8 mouse cellular contexts compared by ENCODE assay signal in the genomic region with DNA sequence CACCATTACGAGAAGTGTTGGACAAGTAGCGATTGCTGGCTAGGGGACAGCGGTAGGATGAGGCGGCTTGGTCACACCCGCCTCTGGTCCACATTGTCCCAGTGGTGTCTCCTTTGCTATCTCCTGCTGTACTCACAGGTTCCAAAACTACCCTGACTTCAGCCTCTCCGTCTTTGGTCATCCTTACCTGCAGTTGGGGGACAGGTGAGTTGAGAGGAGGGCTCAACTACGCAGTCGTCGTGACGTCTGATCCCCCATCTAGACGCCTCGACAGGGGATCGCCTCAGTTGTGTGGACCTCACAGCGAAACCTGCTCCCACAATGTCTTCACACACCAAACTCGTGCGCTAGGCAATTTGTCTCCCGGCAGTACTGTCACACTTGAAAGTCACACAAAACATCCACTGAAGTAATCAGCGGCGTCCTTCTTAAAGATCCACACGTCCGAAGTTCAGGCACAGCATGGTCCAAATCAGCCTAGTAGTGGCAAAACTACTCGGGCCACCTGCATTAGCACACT. TPM values are rescaled to one million over a fixed set of nuclear protein-coding genes. Genes with fewer than 3 reads are reported as not detected.
DNase-seq lines count a peak whose midpoint lies in the region; ATAC-seq and TF ChIP-seq lines count a peak whose summit lies in the region.

No protein-coding gene starts in this region.

- H3K4me1 ChIP-seq in testis, adult 2 months (ENCODE audit: control insufficient read depth, insufficient read depth, low read length), result peaks cover 5% of the 10 kb centered on the region
- H3K4me1 ChIP-seq in liver, embryonic 12.5 days, result peaks cover 48% of the 10 kb centered on the region
- H3K4me1 ChIP-seq in stomach, postnatal 0 days (replicated peaks; ENCODE audit: control insufficient read depth, insufficient read depth), result 0 out of 2 replicates have a peak, but pooled peaks cover 3% of the 10 kb centered on the region

- 0 out of 2 replicates have a peak, but pooled peaks cover 4% of the 10 kb centered on the region for H3K9me3 ChIP-seq in liver, embryonic 12.5 days (replicated peaks)
- no peaks in the 10 kb centered on the region for H3K9me3 ChIP-seq in stomach, postnatal 0 days (ENCODE audit: control insufficient read depth, low read length)

- peak; percentile 42 for DNase-seq in embryo, embryonic 10 days (ENCODE audit: low spot score)
- no peak for DNase-seq in embryo, embryonic 9.5 days (ENCODE audit: extremely low spot score)
- DNase-seq in testis, postnatal 10 days (ENCODE audit: low spot score), result no peak
- no peak for DNase-seq in stomach, postnatal 0 days (ENCODE audit: low spot score)
- DNase-seq in cerebellum, postnatal 25 days, result no peak
- no peak for DNase-seq in cerebellum, postnatal 36 days

- 6% methylated on average over 22 of the region's 22 CpGs for WGBS in liver, embryonic 12.5 days (ENCODE audit: insufficient replicate concordance)
- WGBS in stomach, postnatal 0 days, result 11% methylated on average over 22 of the region's 22 CpGs

- H3K4me3 ChIP-seq in testis, adult 2 months (ENCODE audit: control insufficient read depth, low read depth, low read length), result peak overlapping the region; percentile 44; the same call in 1 of the 2 replicates
- H3K4me3 ChIP-seq in liver, embryonic 12.5 days, result peak overlapping the region; percentile 55
- peak overlapping the region; percentile 32 for H3K4me3 ChIP-seq in stomach, postnatal 0 days (ENCODE audit: low read depth, low read length)

- no peak for ATAC-seq in liver, embryonic 12.5 days
- ATAC-seq in stomach, postnatal 0 days (ENCODE audit: low FRiP score, low TSS enrichment), result no peak

- H3K36me3 ChIP-seq in testis, adult 2 months (ENCODE audit: control insufficient read depth, insufficient read depth, low read length), result no peaks in the 10 kb centered on the region
- no peaks in the 10 kb centered on the region for H3K36me3 ChIP-seq in liver, embryonic 12.5 days
- H3K36me3 ChIP-seq in stomach, postnatal 0 days (ENCODE audit: control insufficient read depth, insufficient read depth, low read length), result no peaks in the 10 kb centered on the region

- no peaks in the 10 kb centered on the region for H3K27me3 ChIP-seq in testis, adult 2 months (ENCODE audit: control insufficient read depth, insufficient read depth, low read length)
- H3K27me3 ChIP-seq in liver, embryonic 12.5 days (replicated peaks), result peaks cover 30% of the 10 kb centered on the region
- H3K27me3 ChIP-seq in stomach, postnatal 0 days (ENCODE audit: control insufficient read depth, insufficient read depth, low read length), result no peaks in the 10 kb centered on the region

- no peak overlapping the region for H3K27ac ChIP-seq in testis, adult 2 months (ENCODE audit: control insufficient read depth, insufficient read depth, low read depth, low read length)
- H3K27ac ChIP-seq in liver, embryonic 12.5 days, result no peak overlapping the region
- H3K27ac ChIP-seq in stomach, postnatal 0 days (replicated peaks), result no peak overlapping the region

- TF ChIP-seq EP300 in stomach, postnatal 0 days (optimal IDR thresholded peaks at IDR 0.05), result no peak

- no peak for TF ChIP-seq CTCF in testis, adult 2 months (IDR thresholded peaks at IDR 0.05; ENCODE audit: control insufficient read depth, insufficient read depth, insufficient replicate concordance, low read depth, low read length)
- no peak for TF ChIP-seq CTCF in stomach, postnatal 0 days (IDR thresholded peaks at IDR 0.05; ENCODE audit: low read depth)

- peak overlapping the region; percentile 78 for H3K4me2 ChIP-seq in liver, embryonic 12.5 days
- peak overlapping the region; percentile 63 for H3K4me2 ChIP-seq in stomach, postnatal 0 days (replicated peaks; ENCODE audit: low read depth)

- H3K9ac ChIP-seq in liver, embryonic 12.5 days, result peak overlapping the region; percentile 45
- H3K9ac ChIP-seq in stomach, postnatal 0 days (ENCODE audit: low read length), result no peak overlapping the region

- TF ChIP-seq POLR2A in testis, adult 2 months (IDR thresholded peaks at IDR 0.05; ENCODE audit: control insufficient read depth, low read depth, low read length), result no peak

RNA-seq across cellular contexts. Expression of a gene that starts 1.6 kb away (rescaled TPM):
- 16.3 and 18.3 TPM in 2 replicates for polyA plus RNA-seq in testis, adult 2 months (2012; rRNA removed)
- not detected in 2 replicates for polyA plus RNA-seq in liver, embryonic 12.5 days (2016; fragmentation: Nextera tagmentation; extraction: Ambion mirVana)
- polyA plus RNA-seq in stomach, postnatal 0 days (2015; fragmentation: Nextera tagmentation; extraction: Ambion mirVana), result 3.0 and 3.4 TPM in 2 replicates

RNA-seq across cellular contexts. Expression of a gene that starts 2.1 kb away (rescaled TPM):
- polyA plus RNA-seq in testis, adult 2 months (2012; rRNA removed), result 4.8 and 7.2 TPM in 2 replicates
- 4.1 and 5.0 TPM in 2 replicates for polyA plus RNA-seq in liver, embryonic 12.5 days (2016; fragmentation: Nextera tagmentation; extraction: Ambion mirVana)
- polyA plus RNA-seq in stomach, postnatal 0 days (2015; fragmentation: Nextera tagmentation; extraction: Ambion mirVana), result 5.0 and 7.3 TPM in 2 replicates

RNA-seq across cellular contexts. Expression of a gene that starts 7.2 kb away (rescaled TPM):
- polyA plus RNA-seq in testis, adult 2 months (2012; rRNA removed), result 85.7 and 95.5 TPM in 2 replicates
- polyA plus RNA-seq in liver, embryonic 12.5 days (2016; fragmentation: Nextera tagmentation; extraction: Ambion mirVana), result 2.1 and 2.3 TPM in 2 replicates
- polyA plus RNA-seq in stomach, postnatal 0 days (2015; fragmentation: Nextera tagmentation; extraction: Ambion mirVana), result 3.6 and 4.0 TPM in 2 replicates

RNA-seq across cellular contexts. Expression of a gene that starts 24.2 kb away (rescaled TPM):
- polyA plus RNA-seq in testis, adult 2 months (2012; rRNA removed), result 208 and 217 TPM in 2 replicates
- polyA plus RNA-seq in liver, embryonic 12.5 days (2016; fragmentation: Nextera tagmentation; extraction: Ambion mirVana), result 735 and 768 TPM in 2 replicates
- polyA plus RNA-seq in stomach, postnatal 0 days (2015; fragmentation: Nextera tagmentation; extraction: Ambion mirVana), result 524 and 529 TPM in 2 replicates

RNA-seq across cellular contexts. Expression of a gene that starts 47.1 kb away (rescaled TPM):
- polyA plus RNA-seq in testis, adult 2 months (2012; rRNA removed), result 0.75 and 0.78 TPM in 2 replicates
- 16.3 and 16.5 TPM in 2 replicates for polyA plus RNA-seq in liver, embryonic 12.5 days (2016; fragmentation: Nextera tagmentation; extraction: Ambion mirVana)
- polyA plus RNA-seq in stomach, postnatal 0 days (2015; fragmentation: Nextera tagmentation; extraction: Ambion mirVana), result 12.8 and 14.4 TPM in 2 replicates

Comparison
In these comparisons a context has a peak if more than half of its experiments do, and no peak if none do; other contexts are left out.
1. RNA of a gene that starts 7.2 kb away (polyA plus RNA-seq): 85.7 to 95.5 TPM in testis, adult 2 months; 3.6 to 4.0 TPM in stomach, postnatal 0 days and 2.1 to 2.3 TPM in liver, embryonic 12.5 days; every median in the first group is over 10 times any median in the second.
2. Peak in every context shown above with its lines, with median percentiles within 50 percentile points of each other: H3K4me3 ChIP-seq.